Mouse (Mus musculus): ENCODE measurements around the gene Gm17364.

- TF ChIP-seq CTCF (IDR thresholded peaks at IDR 0.05; ENCODE audit: low read depth) (no peak), EP300 (optimal IDR thresholded peaks at IDR 0.05) (no peak)
Measured at GRCm38 (mm10) chr13:41295886-41296285, 22.1 kb upstream of the Gm17364 start.

All from stomach, postnatal 0 days (tissue).